Mouse (Mus musculus): ENCODE results near the gene U2surp. TPM values are rescaled to one million over a fixed set of nuclear protein-coding genes. Genes with fewer than 3 reads are reported as not detected.

U2surp gene
- 10 to 100 TPM; 27.3 to 34.6 TPM for total RNA-seq (2021)
- long read RNA-seq, experiment 1, full-length matches to known transcripts, result 15 of 19 reads
- long read RNA-seq, experiment 1, partial matches to known transcripts, result 2 of 19 reads
- long read RNA-seq, experiment 1, other reads (novel, unspliced or antisense), result 2 of 19 reads
- long read RNA-seq, experiment 2, full-length matches to known transcripts, result 4 of 5 reads
- long read RNA-seq, experiment 2, partial matches to known transcripts, result 1 of 5 reads
- long read RNA-seq, experiment 2, other reads (novel, unspliced or antisense), result 0 of 5 reads

DNA sequence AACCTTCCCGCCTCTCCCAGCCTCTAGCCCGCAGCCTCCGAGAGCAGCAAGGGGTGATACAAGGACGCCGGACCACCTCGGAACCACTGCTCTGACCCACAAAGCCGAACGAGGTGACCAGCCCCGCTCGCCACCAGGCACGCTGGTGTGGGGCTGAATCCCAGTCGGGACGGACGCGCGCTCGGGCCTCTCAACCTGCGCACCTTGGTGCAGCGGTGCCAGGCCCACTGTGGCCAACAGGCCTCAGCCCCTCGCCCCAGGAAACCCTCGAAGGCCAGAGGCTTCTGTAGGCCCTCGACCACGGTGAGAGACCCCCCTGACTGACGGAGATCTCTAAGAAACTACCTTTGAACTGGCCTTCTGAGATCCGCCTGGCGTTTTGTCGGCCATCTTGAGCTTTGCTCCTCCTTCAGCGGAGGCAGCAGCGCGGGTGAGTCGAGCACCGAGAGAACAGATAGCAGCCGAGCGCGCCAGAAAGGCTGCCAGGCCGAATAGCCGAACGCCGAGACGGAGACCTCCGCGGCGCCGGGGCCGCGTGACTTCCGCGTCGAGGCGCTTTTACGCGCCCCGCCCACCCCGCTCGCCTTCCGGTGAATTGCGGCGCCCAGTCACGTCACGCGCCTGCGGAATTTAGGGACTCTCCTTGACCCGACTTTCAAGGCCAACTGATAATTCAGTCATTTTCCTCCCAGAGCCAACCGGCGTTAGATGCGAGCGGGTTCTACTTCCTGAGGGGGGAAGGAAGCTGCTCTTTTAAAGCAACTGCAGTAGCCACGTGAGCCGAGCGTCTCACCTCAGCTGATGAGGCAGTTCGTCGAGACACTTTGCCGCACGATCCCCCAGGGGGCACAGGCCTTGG is at the start of gene U2surp:
U2surp (minus strand) TSS at position 525 of the 859 bp plus-strand sequence.
- DNase-seq, result peak; percentile 97

DNA sequence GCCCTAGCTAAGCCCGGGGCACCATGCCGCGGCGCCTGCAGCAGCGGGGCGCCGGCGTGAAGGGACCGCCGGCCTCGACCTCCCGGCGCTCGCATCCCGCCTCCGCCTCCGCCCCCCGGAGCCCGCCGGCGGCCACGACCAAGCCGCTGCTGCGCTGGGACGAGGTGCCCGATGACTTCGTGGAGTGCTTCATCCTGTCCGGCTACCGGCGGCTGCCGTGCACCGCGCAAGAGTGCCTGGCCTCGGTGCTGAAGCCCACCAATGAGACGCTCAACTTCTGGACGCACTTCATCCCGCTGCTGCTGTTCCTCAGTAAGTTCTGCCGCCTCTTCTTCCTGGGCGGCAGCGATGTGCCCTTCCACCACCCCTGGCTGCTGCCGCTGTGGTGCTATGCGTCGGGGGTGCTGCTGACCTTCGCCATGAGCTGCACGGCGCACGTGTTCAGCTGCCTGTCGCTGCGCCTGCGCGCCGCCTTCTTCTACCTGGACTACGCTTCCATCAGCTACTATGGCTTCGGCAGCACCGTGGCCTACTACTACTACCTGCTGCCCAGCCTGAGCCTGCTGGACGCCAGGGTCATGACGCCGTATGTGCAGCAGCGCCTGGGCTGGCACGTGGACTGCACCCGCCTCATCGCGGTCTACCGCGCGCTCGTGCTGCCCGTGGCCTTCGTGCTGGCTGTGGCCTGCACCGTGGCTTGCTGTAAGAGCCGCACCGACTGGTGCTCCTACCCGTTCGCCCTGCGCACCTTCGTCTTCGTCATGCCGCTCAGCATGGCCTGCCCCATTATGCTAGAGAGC is 48.3 kb upstream of the U2surp start:
- DNase-seq, result peak; percentile 37 to 47

DNA sequence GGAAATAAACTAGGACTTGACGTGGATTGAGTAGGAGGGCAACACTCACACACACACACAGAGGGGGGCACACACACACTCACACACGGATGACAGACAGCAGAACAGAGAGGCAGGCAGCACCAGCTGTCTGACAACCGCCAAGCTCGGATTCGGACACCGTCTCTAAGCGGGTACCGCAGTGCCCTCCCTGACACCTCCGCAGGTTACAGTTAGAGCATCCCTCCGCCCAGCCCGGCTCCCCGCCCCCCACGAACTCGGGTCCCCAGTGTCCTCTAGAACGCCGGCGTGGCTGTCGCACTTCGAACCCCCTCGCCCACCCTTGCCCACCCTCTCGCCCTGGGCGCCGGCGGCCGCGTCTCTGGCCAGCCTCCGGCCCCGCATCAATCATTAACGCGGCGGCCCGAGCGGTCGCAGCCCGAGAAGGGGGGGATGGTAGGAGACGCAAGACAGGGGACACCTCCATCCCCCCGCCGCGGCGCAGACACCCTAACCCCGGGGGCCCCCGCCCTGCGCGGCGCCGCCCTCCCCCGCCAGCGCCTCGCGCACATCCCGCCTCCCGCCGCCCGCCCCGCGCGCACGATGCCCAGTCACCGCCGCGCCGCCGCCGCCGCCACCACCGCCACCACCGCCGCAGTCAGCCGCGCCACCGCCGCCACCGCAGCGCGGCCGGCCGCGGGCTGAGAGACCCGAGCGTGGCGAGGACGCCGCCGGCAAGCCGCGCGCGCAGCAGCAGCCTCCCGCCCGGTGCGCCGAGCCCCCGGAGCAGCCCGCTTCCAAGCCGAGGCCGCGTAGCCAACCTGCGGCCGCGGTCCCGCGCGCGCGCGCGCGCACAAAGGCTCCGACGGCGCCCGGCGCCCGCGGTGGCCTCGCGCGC is 47.5 kb upstream of the U2surp start, which contains the start of gene Paqr9:
Paqr9 (plus strand) TSS at position 599 of the 877 bp plus-strand sequence.
- DNase-seq, result peak in 1 of 2 experiments; percentile 26

DNA sequence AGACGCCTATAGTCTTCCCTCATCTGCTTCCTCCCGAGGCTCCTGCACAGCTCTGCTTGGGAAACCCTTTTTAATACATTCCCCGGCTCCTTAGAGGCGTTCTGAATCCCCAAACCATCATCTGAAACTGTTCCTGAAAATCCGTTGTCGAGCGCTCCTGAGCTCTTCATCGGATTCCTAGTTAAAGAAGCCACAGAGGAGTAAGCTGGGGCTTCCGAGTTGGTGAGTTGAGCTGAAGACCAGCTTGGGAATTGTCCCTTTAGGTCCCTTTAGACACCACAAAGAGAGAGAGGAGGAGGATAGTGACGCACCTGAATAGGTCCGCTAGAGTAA is 46.9 kb upstream of the U2surp start:
- DNase-seq, result no peak

DNA sequence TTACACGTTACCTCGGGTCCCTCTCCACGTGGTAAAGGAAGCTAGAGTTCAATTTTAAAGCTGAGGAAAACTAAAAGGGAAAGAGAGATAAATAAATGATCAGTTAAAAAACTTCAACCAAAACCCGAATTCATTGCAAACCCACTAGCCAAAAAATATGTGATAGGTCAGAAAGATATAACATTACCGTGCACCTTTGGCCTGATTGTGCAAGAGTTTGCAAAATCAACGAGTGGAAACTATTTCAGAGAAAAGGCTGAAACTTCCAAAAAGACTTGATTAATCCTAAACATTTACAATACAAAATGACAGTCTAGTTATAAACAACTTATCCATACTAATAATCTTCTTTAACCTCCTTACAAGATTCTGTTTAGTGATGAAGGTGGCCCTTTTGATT is 45.9 kb upstream of the U2surp start:
- DNase-seq, result no peak

DNA sequence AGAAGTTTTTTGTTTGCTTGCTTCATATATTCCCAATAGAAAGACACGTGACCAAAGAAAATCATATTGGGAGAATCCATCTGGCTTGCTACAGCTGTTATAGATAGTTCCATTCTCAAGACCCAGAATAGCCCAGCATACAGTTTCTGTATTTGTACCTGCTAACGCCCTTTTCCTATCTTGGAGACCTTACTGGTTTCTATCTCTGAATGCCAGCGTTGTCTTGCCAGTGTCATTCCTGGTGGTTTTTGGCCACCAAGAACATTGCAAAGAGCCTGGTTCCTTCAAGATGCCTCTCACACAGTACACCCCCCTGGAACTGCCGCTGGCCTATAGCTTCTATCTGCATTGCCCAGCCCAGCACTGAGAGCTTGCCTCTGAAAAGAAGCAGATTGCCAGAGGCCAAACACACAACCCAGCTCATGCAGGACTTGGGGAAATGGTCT is 44.3 kb upstream of the U2surp start:
- no peak for DNase-seq

DNA sequence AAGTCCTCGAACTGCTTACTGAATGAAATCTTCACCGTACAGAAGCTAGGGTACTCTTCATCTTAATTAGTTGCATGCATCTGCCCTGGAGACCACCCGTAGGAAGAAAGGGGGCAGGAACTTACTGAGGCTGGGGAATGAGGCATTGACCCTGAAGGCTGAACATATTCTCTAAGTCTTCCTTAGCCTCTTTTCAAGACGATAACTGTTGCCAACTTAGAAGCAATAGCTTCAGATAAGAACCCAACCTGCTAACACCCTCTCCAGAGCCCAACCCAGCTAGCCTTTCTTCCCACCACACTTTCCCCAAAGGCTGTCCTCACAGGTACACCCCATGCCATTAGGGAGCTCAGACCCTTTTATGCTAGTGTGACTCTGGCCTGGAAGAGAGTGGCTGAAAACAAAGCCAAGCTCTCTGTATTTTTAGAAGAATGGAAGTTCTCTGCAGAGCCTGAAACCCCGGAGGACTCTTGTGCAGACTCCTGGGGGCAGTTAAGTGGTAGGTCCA is 43.5 kb upstream of the U2surp start:
- DNase-seq, result no peak

DNA sequence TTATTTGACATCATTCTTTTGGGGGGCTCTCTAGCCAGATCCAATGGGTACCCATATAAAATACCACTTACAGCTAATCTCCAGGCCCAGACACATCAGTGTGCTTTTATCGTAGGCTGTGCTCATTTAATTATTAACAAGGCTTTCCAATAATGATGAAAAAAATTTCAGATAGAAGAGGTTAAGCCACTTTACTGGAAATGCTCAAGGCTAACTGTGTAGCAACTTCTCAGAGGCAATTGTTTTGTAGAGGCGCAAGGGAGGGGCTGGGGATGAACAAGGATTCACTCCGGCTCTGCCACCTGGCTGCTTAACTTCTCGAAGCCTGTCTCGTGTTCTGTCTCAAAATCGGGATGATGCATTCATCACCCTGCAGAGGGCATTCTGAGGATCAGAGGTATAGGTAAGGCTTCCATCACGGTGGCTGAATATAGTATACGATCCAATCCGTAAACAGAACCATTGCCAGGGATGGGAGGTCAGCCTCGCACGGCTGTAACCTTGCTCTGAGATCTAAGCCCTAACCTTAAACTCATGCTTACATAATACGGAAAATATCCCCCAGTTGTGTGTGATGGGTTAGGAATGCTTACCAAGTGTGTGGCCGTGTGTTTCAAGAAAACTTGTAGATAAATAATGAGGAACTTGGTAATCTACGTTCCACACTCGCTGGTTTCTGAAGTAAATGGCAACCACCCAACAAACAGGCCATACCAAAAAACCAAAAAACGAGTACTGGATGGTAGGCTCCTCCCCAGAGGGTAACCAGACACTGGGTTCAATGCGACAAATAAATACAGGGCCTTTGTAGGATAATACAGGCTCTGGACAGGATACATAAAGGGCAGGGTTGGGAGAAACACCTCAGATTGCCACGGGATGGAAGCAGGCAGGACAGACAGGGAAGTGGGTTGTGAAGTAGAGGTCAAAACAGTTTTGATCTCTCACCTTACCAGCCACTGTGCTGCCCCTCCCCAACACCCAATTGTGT is 42.7 kb upstream of the U2surp start:
- no peak for DNase-seq

DNA sequence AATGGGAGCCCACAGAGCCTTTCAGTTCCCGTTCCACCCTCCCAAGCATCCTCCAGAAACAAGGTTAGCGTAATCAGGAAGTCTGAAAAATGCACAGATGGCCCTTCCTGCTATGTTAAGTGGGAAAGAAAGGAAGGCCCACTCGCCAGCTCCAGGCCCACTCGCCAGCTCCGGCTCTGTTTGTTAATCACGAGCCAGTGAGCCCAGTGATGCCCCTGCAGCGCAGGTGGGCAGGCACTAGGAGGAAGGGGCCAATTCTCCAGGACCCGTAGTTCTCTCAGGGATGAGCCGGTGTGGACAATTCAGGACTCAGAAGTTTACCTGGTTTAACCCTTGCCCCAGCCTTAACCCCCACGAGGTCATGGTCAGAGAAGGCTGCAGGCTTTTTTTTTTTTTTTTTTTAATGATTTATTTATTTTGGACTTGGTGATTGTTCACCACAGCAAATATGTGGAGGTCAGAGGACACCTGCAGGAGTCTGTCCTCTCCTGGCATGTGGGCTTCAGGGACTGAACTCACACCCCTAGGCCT is 40.4 kb upstream of the U2surp start:
- DNase-seq, result no peak

DNA sequence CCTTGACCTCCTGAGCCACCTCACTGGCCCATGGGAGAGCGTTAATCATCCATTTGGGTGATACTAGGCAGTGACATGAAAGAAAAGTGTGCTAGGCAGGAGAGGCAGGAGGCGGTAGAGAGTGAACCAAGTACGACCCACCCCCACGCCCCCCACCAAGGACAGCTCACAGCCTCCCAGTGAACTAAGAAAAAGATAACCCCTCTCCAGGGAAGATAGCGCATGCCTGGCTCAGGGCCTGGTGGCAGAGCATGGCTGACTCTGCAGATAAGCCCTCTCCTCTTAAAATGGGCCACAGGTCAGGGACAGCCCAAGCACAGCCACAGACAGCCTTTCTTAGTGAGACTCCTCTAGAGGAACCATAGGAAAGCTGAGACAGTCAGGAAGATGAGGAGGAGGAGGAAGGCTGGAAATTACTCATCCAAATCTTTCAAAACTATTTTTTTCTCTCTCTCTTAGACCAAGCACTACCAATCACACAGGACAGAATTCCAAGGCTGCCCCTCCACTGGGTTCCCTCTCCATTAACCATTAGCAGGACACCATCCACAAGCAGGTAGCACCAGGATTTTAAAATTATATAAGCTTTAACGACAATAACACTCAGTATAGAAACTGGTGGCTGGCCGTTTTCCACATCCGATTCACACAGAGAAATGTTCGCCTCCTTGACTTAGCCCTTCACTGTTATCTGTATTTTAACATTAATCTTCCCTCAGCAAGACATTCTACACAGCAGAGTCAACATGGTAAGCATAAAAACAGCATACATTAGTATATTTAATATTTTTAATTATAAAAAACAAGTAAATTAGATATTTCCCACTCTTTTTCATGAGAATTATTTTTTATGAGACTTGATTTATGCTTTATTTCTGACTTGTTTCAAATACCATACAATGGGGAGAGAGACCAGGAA is 39.3 kb upstream of the U2surp start:
- peak; percentile 71 to 80 for DNase-seq

DNA sequence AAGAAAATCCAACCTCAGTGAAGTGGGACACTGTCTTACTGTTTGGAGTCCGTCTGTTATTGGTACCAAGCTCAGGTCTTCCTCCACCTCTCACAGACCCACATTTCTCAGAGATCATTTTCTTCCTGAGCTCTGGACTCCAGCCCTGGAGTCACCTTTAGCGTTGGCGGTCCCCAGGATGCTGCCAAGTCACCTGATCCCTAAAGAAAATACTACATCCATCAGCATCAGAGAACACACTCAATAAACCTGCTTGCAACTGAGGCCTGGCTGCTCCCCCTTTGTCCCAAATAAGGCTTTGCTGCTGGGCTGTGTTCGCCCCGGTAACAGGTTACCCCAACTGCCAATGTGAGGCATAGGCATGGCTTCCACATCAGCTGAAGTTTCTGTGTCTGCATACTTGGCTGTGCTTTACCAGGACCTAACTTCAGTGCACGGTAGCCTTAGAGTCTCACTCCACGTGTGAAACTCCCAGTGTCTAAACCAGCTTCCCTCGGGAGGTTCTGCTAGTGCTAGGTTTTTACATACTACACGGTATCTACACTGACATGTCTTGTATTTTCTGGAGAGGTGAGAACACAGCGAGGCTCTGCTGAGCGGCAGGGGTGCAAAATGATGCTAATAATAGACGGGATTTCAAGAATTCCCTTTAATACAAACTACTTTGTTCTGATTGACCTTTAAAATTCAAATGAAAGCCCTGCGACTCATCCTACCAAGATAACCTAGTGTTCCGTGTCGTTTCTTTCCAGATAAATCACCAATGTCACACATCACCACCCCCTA is 38.0 kb upstream of the U2surp start:
- DNase-seq, result no peak

DNA sequence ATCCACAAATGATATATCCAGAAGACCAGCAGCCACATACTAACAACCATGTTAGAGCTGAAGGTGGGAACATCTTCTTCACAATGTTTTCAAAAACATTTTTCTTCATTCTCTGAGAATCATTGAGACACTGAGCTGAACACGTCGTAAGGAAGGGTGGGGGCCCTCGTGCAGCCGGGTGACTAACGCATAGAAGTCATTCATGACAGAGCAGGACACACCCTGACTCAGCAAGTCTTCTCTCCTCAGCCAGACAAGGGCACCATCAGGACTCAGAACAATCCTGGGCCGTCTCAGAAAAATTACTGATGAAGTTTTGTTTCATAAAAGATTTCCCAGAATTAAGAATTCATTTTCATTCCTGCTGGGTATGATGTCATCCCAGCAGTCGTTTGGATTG is 34.9 kb upstream of the U2surp start:
- no peak for DNase-seq

DNA sequence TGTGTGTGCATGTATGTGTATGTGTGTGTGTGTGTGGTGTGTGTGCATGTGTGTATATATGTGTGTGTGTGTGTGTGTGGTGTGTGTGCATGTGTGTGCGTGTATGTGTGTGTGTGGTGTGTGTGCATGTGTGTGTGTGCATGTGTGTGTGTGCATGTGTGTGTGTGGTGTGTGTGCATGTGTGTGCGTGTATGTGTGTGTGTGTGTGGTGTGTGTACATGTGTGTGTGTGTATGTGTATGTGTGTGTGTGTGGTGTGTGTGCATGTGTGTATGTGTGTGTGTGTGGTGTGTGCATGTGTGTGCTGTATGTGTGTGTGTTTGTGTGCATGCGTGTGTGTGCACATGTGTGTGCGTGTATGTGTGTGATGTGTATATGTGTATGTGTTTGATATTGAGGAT is 32.8 kb upstream of the U2surp start:
- no peak for DNase-seq

DNA sequence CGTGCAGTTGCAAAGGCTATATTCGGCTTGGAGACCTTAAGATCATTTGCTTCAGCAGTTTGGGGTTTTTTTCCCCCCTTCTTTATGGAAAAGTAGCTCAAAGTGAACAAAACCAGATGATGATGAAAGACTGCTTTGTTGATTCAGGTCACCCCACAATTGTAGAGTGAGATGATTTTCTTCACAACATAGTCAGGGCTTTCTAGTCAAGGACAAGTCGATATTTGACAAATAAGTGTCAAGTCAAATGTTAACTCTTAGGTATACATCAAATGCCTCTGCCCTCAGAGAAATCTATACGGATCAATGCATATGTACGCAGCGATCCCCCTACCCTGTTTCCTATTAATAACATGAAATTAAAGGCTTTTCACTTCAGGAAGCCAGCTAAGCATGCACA is 30.7 kb upstream of the U2surp start:
- DNase-seq, result no peak

DNA sequence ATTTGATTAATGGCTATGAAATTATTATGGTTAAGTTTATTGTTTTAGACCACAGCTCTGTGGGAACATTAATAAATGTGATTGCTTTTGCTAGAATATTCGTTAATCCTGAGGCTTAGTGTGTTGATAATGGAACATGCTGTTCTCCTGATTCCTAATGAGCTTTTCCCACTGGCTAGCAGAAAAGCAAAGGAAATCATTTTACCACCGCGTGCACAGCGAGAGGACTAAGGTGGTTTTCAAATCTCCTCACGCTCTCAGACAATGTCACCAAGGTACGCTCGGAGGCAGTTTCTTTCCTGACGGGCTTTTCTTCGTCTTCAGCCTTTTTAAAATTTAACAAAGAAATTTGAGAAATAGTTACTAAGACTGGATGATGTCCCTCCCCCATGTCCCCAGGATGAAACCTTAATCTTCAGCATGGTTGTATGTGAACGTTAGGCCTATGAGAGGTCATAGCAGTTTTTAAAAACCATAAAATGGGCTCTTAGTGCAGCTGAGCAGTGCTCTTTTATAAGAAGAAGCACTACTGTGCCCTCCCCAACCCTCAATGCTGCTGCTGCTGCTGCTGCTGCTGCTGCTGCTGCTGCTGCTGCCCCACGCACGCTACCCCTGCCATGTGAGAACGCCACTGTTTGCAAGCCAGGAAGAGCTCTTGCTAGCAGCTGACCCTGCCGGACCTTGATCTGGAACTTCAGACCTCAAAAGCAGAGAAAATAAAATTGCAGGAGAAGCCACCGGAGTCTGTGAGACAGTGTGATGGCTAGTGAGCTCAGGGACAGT is 30.0 kb upstream of the U2surp start:
- DNase-seq, result no peak

DNA sequence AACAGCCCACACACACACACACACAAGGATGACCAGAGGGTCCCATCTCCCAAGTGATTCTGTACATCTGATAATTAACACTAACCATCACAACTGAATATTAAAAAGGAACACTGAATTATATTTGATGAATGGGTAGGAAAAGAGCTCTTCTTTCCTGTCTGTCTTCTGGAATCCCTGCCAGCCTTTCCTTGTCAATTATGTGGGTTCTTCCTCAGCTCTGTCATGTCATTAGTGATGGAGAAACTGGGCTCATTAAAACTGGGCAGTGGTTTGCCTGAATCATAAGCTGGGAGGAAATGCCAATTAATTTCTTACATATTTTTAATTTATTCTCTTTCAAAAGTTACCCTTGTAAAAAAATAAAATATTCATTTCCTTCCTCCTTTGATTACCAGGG is 29.4 kb upstream of the U2surp start:
- DNase-seq, result no peak

DNA sequence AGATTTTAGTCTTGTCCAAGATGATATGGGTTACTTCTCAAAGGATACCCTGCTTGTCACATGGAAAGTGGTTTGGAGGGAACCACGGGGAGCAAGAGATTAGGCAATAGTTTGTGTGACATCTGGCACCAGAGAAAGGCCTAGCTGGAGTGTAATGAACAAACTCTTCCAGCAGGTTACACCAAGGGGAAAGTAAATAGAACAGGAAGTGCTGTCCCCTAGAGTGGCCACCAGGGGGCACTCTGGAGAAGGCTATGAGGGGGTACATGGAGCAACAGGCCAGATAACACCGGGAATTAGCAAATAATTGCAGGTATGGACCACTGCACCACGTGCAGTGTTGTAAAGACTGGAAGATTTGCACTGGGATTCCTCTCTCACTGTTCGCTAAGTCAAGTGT is 28.7 kb upstream of the U2surp start:
- peak; percentile 56 to 67 for DNase-seq

All from heart, adult 18-20 months (tissue).